Mouse (Mus musculus) limb, embryonic 14.5 days (tissue): ENCODE results near the gene Phf21a. TPM values are rescaled to one million over a fixed set of nuclear protein-coding genes. Genes with fewer than 3 reads are reported as not detected.

Experiments
- ATAC-seq: fragments of 200-750 bp; cut with Nextera tagmentation; 2 replicates; pipeline ENCODE4 v1.8.0; 2017; ENCODE audit warnings: low read depth, moderate number of reproducible peaks, moderate TSS enrichment; ENCODE audit not compliant: low FRiP score
- DNase-seq: peaks from one replicate; pipeline ENCODE4 v3.0.0-alpha.2; 2015; ENCODE audit warnings: low spot score
- H3K27ac ChIP-seq: fragments of 300-500 bp; sonication (generic); replicated peaks from 2 replicates; pipeline ENCODE4 v1.5.1; 2014; ENCODE audit warnings: low read depth, mild to moderate bottlenecking, low read length, moderate library complexity, mixed read lengths
- H3K27me3 ChIP-seq: fragments of 300-500 bp; sonication (generic); 2 replicates; pipeline ENCODE4 v1.6.1; 2014; ENCODE audit warnings: low read length, mixed read lengths; ENCODE audit not compliant: control insufficient read depth, insufficient read depth
- H3K36me3 ChIP-seq: fragments of 300-500 bp; sonication (generic); 2 replicates; pipeline ENCODE4 v1.6.1; 2014; ENCODE audit warnings: mild to moderate bottlenecking, low read length, moderate library complexity, mixed read lengths; ENCODE audit not compliant: control insufficient read depth, insufficient read depth
- H3K4me1 ChIP-seq: fragments of 300-500 bp; sonication (generic); 2 replicates; pipeline ENCODE4 v1.6.1; 2014; ENCODE audit warnings: antibody characterized with exemption, low read length, mixed read lengths; ENCODE audit not compliant: control insufficient read depth, insufficient read depth
- H3K4me2 ChIP-seq: fragments of 300-500 bp; sonication (generic); replicated peaks from 2 replicates; pipeline ENCODE4 v1.6.1; 2014; ENCODE audit warnings: low read depth, mild to moderate bottlenecking, low read length, moderate library complexity; ENCODE audit not compliant: severe bottlenecking
- H3K4me3 ChIP-seq: fragments of 300-500 bp; sonication (generic); replicated peaks from 2 replicates; pipeline ENCODE4 v1.5.1; 2014; ENCODE audit warnings: low read length
- H3K9ac ChIP-seq: fragments of 300-500 bp; sonication (generic); 2 replicates; pipeline ENCODE4 v1.6.1; 2014; ENCODE audit warnings: mild to moderate bottlenecking, low read depth, low read length, moderate library complexity; ENCODE audit not compliant: severe bottlenecking
- H3K9me3 ChIP-seq: fragments of 300-500 bp; sonication (generic); 2 replicates; pipeline ENCODE4 v1.6.1; 2016; ENCODE audit warnings: low read length; ENCODE audit not compliant: control insufficient read depth
- POLR2A ChIP-seq: fragments of 200-500 bp; IDR thresholded peaks from 2 replicates; pipeline ENCODE4 v1.8.0; 2012; ENCODE audit warnings: inconsistent platforms, mild to moderate bottlenecking, moderate library complexity, borderline replicate concordance; ENCODE audit not compliant: insufficient read depth, insufficient read length; ENCODE audit errors: extremely low read depth
- WGBS: fragments of 180-500 bp; shearing (Covaris S2); extraction: QIAGEN DNeasy Blood & Tissue Kit; methylation state at CpG from one replicate; pipeline ENCODE4 v1.1.7; 2014; 5-methylcytosine and 5-hydroxymethylcytosine counted together
- polyA plus RNA-seq, 2 experiments: library from polyadenylated mRNA; depleted of rRNA in 1 of 2; stranded (reverse) in 1 of 2; unstranded in 1 of 2; fragments of >200 nt; fragmentation: Nextera tagmentation in 1 of 2; extraction: Ambion mirVana in 1 of 2; gene quantifications; 2 replicates each; pipeline versions ENCODE4 v1.2.1 to v1.2.3; 2012 to 2014

Phf21a gene
- polyA plus RNA-seq, 2 experiments = 38.2 to 96.0 TPM

DNA sequence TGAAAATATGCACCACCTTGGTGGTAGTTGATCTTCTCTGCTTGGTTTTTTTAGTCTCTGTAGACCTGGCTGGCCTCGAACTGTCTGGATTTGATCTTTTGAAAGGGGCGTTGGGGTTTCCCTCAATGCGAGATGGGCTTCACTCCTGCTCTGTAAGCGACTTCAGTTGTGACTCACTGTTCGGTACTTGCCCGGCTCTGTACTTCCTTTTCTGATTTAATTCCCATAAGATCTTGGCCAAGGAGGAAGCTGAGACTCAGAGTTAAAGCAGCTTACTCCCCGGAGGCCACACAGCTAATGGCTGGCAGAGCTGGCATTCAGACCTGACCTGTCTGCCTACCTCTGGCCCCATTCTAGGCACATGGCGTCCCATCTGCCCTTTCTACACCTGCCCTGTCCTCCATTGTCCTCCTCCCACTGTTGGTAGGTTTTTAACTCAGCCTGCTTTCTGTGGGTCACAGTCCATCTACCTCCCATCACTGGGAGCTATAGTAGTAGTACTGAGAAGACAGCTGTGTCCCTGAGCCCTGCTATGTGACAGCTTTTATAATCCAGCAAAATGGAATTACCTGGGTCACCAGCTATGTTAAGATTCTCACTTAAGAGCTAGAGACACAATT, 27.5 kb upstream of the Phf21a start:
- no peak overlapping the region for H3K4me2 ChIP-seq
- H3K4me3 ChIP-seq = no peak overlapping the region
- no peaks in the 10 kb centered on the region for H3K9me3 ChIP-seq
- TF ChIP-seq POLR2A = no peak
- WGBS = 80% methylated on average over 8 of the region's 8 CpGs
- H3K27ac ChIP-seq = no peak overlapping the region
- H3K36me3 ChIP-seq = no peaks in the 10 kb centered on the region
- no peaks in the 10 kb centered on the region for H3K4me1 ChIP-seq
- no peak for ATAC-seq
- no peak overlapping the region for H3K9ac ChIP-seq
- no peak for DNase-seq
- peaks cover 2% of the 10 kb centered on the region; the same call in 1 of the 2 replicates for H3K27me3 ChIP-seq

DNA sequence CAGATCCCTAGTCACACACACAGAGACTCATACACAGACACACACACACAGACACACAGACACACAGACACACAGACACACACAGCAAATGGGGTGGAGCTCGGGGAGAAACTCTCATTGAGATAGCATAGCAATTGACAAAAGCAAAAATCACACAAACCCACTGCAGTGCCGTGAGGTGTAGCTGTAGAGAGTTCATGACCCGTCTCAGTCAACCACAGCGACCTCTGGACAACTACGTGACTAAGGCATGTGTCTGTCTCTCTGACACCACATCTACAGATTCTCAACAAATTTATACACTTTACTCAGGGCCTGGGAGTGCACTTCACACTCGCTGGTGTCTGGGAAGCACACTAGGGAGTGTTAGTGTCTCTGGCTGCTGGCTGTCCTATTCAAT, 27.0 kb upstream of the Phf21a start:
- no peak for ATAC-seq
- Histone ChIP-seq H3K4me2 (no peak overlapping the region), H3K9me3 (no peaks in the 10 kb centered on the region), H3K27ac (no peak overlapping the region), H3K9ac (no peak overlapping the region), H3K36me3 (no peaks in the 10 kb centered on the region), H3K4me3 (no peak overlapping the region), H3K4me1 (no peaks in the 10 kb centered on the region), H3K27me3 (no peaks in the 10 kb centered on the region)
- WGBS = 64% methylated on average over 6 of the region's 6 CpGs
- TF ChIP-seq POLR2A = no peak
- no peak for DNase-seq

DNA sequence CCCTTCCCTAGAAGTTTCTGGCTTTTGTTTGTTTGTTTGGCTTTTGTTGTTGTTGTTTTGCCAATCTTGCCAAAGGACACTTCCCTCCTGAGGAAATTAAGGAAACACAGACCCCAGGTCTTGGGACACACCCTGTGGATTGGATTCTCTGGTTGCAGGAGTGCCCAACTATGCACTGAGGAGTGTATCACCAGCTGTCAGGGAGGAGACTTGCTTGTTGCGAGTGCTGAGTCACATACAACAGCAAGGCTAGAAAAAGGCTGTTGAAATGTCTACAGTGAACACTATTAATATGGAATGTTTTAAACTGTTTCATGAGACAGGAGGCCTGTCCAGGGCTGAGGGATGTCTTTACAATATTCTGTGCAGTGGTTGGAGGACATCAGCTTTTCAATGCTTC, 26.0 kb upstream of the Phf21a start:
- no peak for DNase-seq
- no peak for TF ChIP-seq POLR2A
- H3K4me1 ChIP-seq = no peaks in the 10 kb centered on the region
- no peak overlapping the region for H3K9ac ChIP-seq
- no peak for ATAC-seq
- 71% methylated on average over 1 of the region's 1 CpGs for WGBS
- no peak overlapping the region for H3K27ac ChIP-seq
- H3K4me3 ChIP-seq = no peak overlapping the region
- no peaks in the 10 kb centered on the region for H3K36me3 ChIP-seq
- H3K9me3 ChIP-seq = no peaks in the 10 kb centered on the region
- H3K27me3 ChIP-seq = no peaks in the 10 kb centered on the region
- no peak overlapping the region for H3K4me2 ChIP-seq

- WGBS = 71% methylated on average over 3 of the region's 3 CpGs
- no peak overlapping the region for H3K9ac ChIP-seq
- H3K36me3 ChIP-seq = no peaks in the 10 kb centered on the region
- no peaks in the 10 kb centered on the region for H3K9me3 ChIP-seq
- no peaks in the 10 kb centered on the region for H3K4me1 ChIP-seq
- no peak overlapping the region for H3K4me2 ChIP-seq
- TF ChIP-seq POLR2A = no peak
- no peak overlapping the region for H3K4me3 ChIP-seq
- no peak for ATAC-seq
- no peak overlapping the region for H3K27ac ChIP-seq
- no peaks in the 10 kb centered on the region for H3K27me3 ChIP-seq
- no peak for DNase-seq
These were observed 25.3 kb upstream of the Phf21a start for GRCm38 (mm10) chr2:92067600-92067999.

DNA sequence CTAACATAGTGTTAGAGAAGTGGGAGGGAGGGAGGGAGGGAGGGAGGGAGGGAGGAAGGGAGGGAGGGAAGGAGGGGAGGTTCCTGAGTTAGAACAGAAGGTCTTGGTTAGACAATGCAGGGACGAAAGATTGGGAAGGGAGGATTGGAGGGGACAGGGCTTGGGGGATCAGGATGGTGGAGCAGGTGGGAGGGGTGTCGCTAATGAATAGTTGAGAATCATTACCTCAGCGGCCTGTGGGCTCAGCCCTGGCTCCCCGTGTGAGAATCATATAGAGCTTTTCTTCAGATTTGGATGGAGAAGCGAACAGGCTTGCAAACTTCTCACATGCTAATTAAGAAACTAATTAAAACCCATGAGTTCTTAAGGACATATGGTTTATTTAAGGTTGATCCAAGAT, 23.3 kb upstream of the Phf21a start:
- Histone ChIP-seq H3K9ac (no peak overlapping the region), H3K9me3 (no peaks in the 10 kb centered on the region), H3K4me3 (no peak overlapping the region), H3K4me2 (no peak overlapping the region), H3K36me3 (no peaks in the 10 kb centered on the region), H3K4me1 (no peaks in the 10 kb centered on the region), H3K27me3 (no peaks in the 10 kb centered on the region), H3K27ac (no peak overlapping the region)
- no peak for TF ChIP-seq POLR2A
- DNase-seq = no peak
- WGBS = 56% methylated on average over 5 of the region's 5 CpGs
- ATAC-seq = no peak

GRCm38 (mm10) chr2:92071143-92071542, 21.8 kb upstream of the Phf21a start:
- no peak for TF ChIP-seq POLR2A
- WGBS = 70% methylated on average over 4 of the region's 4 CpGs

More at GRCm38 (mm10) chr2:92071143-92071542, 21.8 kb upstream of the Phf21a start:
- Histone ChIP-seq H3K4me1 (no peaks in the 10 kb centered on the region), H3K4me2 (no peak overlapping the region), H3K4me3 (no peak overlapping the region), H3K9ac (no peak overlapping the region), H3K27me3 (no peaks in the 10 kb centered on the region), H3K9me3 (no peaks in the 10 kb centered on the region), H3K27ac (no peak overlapping the region), H3K36me3 (no peaks in the 10 kb centered on the region)
- DNase-seq (no peak), ATAC-seq (no peak)
